Mouse (Mus musculus) myocyte (in vitro differentiated cells): ENCODE results near the gene Cntn1. TPM values are rescaled to one million over a fixed set of nuclear protein-coding genes. Genes with fewer than 3 reads are reported as not detected.

ENCODE experiments used
- H3K27me3 ChIP-seq: one replicate; pipeline ENCODE4 v1.6.1; 2011; ENCODE audit not compliant: control insufficient read depth, insufficient read depth, insufficient read length
- H3K36me3 ChIP-seq: one replicate; pipeline ENCODE4 v1.6.1; 2011; ENCODE audit not compliant: control insufficient read depth, insufficient read depth
- H3K4me2 ChIP-seq: one replicate; pipeline ENCODE4 v1.6.1; 2011; ENCODE audit warnings: low read depth, control low read depth
- H3K4me3 ChIP-seq: one replicate; pipeline ENCODE4 v1.5.1; 2011; ENCODE audit warnings: mild to moderate bottlenecking, control low read depth, moderate library complexity
- H3K79me2 ChIP-seq: one replicate; pipeline ENCODE4 v1.6.1; 2011; ENCODE audit not compliant: control insufficient read depth, insufficient read depth
- H3ac ChIP-seq: one replicate; pipeline ENCODE4 v1.6.1; 2011; ENCODE audit not compliant: control insufficient read depth, insufficient read length
- CEBPB ChIP-seq: IDR thresholded peaks from 2 replicates; pipeline ENCODE4 v1.6.1; 2011; ENCODE audit warnings: mild to moderate bottlenecking, moderate library complexity; ENCODE audit not compliant: poor library complexity, insufficient read depth, severe bottlenecking
- E2F4 ChIP-seq: IDR thresholded peaks from one replicate; pipeline ENCODE4 v1.6.1; 2011; ENCODE audit warnings: mild to moderate bottlenecking, control low read depth, moderate library complexity; ENCODE audit not compliant: insufficient read depth
- MAX ChIP-seq: IDR thresholded peaks from one replicate; pipeline ENCODE4 v1.6.1; 2011; ENCODE audit warnings: low read depth, mild to moderate bottlenecking, control low read depth
- MYOD1 ChIP-seq, 3 experiments: IDR thresholded peaks; one replicate each; pipeline ENCODE4 v1.6.1; 2011; ENCODE audit warnings: control low read depth in 2 of 3, low read depth in 2 of 3, mild to moderate bottlenecking in 2 of 3, moderate library complexity in 1 of 3; ENCODE audit not compliant: insufficient read length in 2 of 3, control insufficient read depth in 1 of 3
- MYOG ChIP-seq, 3 experiments: IDR thresholded peaks; one replicate each; pipeline ENCODE4 v1.6.1; 2011; ENCODE audit warnings: control low read depth in 2 of 3, low read depth in 2 of 3, mild to moderate bottlenecking in 2 of 3; ENCODE audit not compliant: insufficient read length in 2 of 3, control insufficient read depth in 1 of 3, insufficient read depth in 1 of 3
- POLR2A ChIP-seq: IDR thresholded peaks from one replicate; pipeline ENCODE4 v1.6.1; 2011; ENCODE audit warnings: low read depth, mild to moderate bottlenecking, control low read depth, moderate library complexity; ENCODE audit not compliant: insufficient read length
- POLR2AphosphoS2 ChIP-seq: IDR thresholded peaks from one replicate; pipeline ENCODE4 v1.6.1; 2011; ENCODE audit warnings: low read depth, control low read depth; ENCODE audit not compliant: insufficient read length
- REST ChIP-seq: IDR thresholded peaks from one replicate; pipeline ENCODE4 v1.6.1; 2011; ENCODE audit warnings: mild to moderate bottlenecking, control low read depth, moderate library complexity; ENCODE audit not compliant: insufficient read depth, insufficient read length
- SRF ChIP-seq: IDR thresholded peaks from one replicate; pipeline ENCODE4 v1.6.1; 2011; ENCODE audit warnings: low read depth; ENCODE audit not compliant: control insufficient read depth, insufficient read length
- TCF12 ChIP-seq: IDR thresholded peaks from one replicate; pipeline ENCODE4 v1.6.1; 2011; ENCODE audit warnings: mild to moderate bottlenecking, control low read depth; ENCODE audit not compliant: poor library complexity, insufficient read depth, severe bottlenecking
- TCF3 ChIP-seq: IDR thresholded peaks from one replicate; pipeline ENCODE4 v1.6.1; 2011; ENCODE audit warnings: low read depth, control low read depth; ENCODE audit not compliant: insufficient read length
- USF1 ChIP-seq: IDR thresholded peaks from one replicate; pipeline ENCODE4 v1.6.1; 2011; ENCODE audit warnings: low read depth, mild to moderate bottlenecking, control low read depth, moderate library complexity
- polyA plus RNA-seq: library from polyadenylated mRNA; unstranded; fragments of >200 nt; fragmentation: generic; extraction: Trizol; gene quantifications from one replicate; pipeline ENCODE4 v1.2.1, GENCODE M21; 2012; ENCODE audit warnings: missing spikeins

Gene Cntn1
- 0.01 TPM for polyA plus RNA-seq

DNA sequence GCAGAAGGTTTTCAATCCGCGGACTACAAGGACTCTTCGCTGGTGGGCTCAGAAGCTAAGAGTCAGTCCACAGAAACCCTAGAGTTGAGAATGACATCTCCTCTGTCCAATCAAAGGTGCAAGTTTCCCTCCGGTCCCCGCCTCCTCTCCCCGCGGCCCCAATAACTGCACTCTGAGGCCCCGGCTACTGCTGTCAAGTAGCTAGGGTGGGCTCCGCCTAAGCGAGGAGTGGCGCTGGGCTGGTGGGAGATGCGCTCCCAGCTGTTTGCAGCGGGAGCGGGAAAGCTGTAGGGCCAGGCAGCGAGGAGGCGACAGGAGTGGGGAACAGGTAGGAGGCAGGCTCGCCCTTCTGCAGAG, at the start of gene Cntn1:
Gene Cntn1 (plus strand): TSS at position 170 of the 357 bp plus-strand sequence.
- TF ChIP-seq USF1 (no peak), MYOG (IDR thresholded peaks at IDR 0.05; ENCODE audit: control insufficient read depth in 1 of 3, insufficient read depth in 1 of 3, insufficient read length in 2 of 3, low read depth in 2 of 3) (no peak), E2F4 (no peak), TCF3 (no peak), MAX (no peak), MYOD1 (IDR thresholded peaks at IDR 0.05; ENCODE audit: control insufficient read depth in 1 of 3, insufficient read length in 2 of 3, low read depth in 2 of 3) (no peak), POLR2AphosphoS2 (no peak), TCF12 (no peak), REST (no peak), SRF (no peak), POLR2A (no peak), CEBPB (no peak)

GRCm38 (mm10) chr15:92001431-92001830, 49.5 kb upstream of the Cntn1 start:
- TF ChIP-seq MYOG (IDR thresholded peaks at IDR 0.05; ENCODE audit: control insufficient read depth in 1 of 3, insufficient read depth in 1 of 3, insufficient read length in 2 of 3, low read depth in 2 of 3), result no peak
- TF ChIP-seq USF1, result no peak
- no peak for TF ChIP-seq MYOD1 (IDR thresholded peaks at IDR 0.05; ENCODE audit: control insufficient read depth in 1 of 3, insufficient read length in 2 of 3, low read depth in 2 of 3)
- TF ChIP-seq TCF3, result no peak
- no peak for TF ChIP-seq CEBPB
- TF ChIP-seq POLR2AphosphoS2, result no peak
- no peak for TF ChIP-seq MAX
- no peak for TF ChIP-seq SRF
- TF ChIP-seq REST, result no peak
- TF ChIP-seq E2F4, result no peak
- TF ChIP-seq POLR2A, result no peak
- no peak for TF ChIP-seq TCF12
- Histone ChIP-seq H3K4me3 (no peak overlapping the region), H3K79me2 (no peaks in the 10 kb centered on the region), H3K27me3 (no peaks in the 10 kb centered on the region), H3K4me2 (no peak overlapping the region), H3K36me3 (no peaks in the 10 kb centered on the region), H3ac (no peak overlapping the region)

More for the DNA sequence above, at the start of gene Cntn1:
- Histone ChIP-seq H3K79me2 (no peaks in the 10 kb centered on the region), H3K27me3 (no peaks in the 10 kb centered on the region), H3K36me3 (no peaks in the 10 kb centered on the region), H3K4me3 (no peak within 1 kb of the TSS), H3ac (no peak within 1 kb of the TSS), H3K4me2 (no peak within 1 kb of the TSS)

- H3K4me3 ChIP-seq, result no peak overlapping the region
- TF ChIP-seq POLR2A, result no peak
- TF ChIP-seq REST, result no peak
- no peak for TF ChIP-seq MYOG (IDR thresholded peaks at IDR 0.05; ENCODE audit: control insufficient read depth in 1 of 3, insufficient read depth in 1 of 3, insufficient read length in 2 of 3, low read depth in 2 of 3)
- no peak for TF ChIP-seq E2F4
- no peak for TF ChIP-seq MYOD1 (IDR thresholded peaks at IDR 0.05; ENCODE audit: control insufficient read depth in 1 of 3, insufficient read length in 2 of 3, low read depth in 2 of 3)
- no peak for TF ChIP-seq POLR2AphosphoS2
- TF ChIP-seq MAX, result no peak
- TF ChIP-seq USF1, result no peak
- TF ChIP-seq CEBPB, result no peak
- no peak for TF ChIP-seq TCF12
- TF ChIP-seq SRF, result no peak
- no peak for TF ChIP-seq TCF3
- no peak overlapping the region for H3ac ChIP-seq
- H3K36me3 ChIP-seq, result no peaks in the 10 kb centered on the region
- H3K4me2 ChIP-seq, result no peak overlapping the region
- no peaks in the 10 kb centered on the region for H3K27me3 ChIP-seq
- no peaks in the 10 kb centered on the region for H3K79me2 ChIP-seq
Measured at GRCm38 (mm10) chr15:92012165-92013083, 38.5 kb upstream of the Cntn1 start.

- Histone ChIP-seq H3K36me3 (no peaks in the 10 kb centered on the region), H3K27me3 (no peaks in the 10 kb centered on the region), H3K4me2 (no peak overlapping the region)
Measured at GRCm38 (mm10) chr15:92034111-92034510, 16.9 kb upstream of the Cntn1 start.

More at GRCm38 (mm10) chr15:92034111-92034510, 16.9 kb upstream of the Cntn1 start:
- no peak for TF ChIP-seq TCF12
- TF ChIP-seq MYOD1 (IDR thresholded peaks at IDR 0.05; ENCODE audit: control insufficient read depth in 1 of 3, insufficient read length in 2 of 3, low read depth in 2 of 3), result no peak
- TF ChIP-seq TCF3, result no peak
- no peak for TF ChIP-seq USF1
- TF ChIP-seq MYOG (IDR thresholded peaks at IDR 0.05; ENCODE audit: control insufficient read depth in 1 of 3, insufficient read depth in 1 of 3, insufficient read length in 2 of 3, low read depth in 2 of 3), result no peak
- no peak for TF ChIP-seq CEBPB
- no peak for TF ChIP-seq POLR2A
- no peaks in the 10 kb centered on the region for H3K79me2 ChIP-seq
- no peak overlapping the region for H3K4me3 ChIP-seq
- H3ac ChIP-seq, result no peak overlapping the region
